Mouse (Mus musculus) limb, embryonic 12.5 days (tissue): ENCODE measurements around the gene Mdga2. TPM values are rescaled to one million over a fixed set of nuclear protein-coding genes. Genes with fewer than 3 reads are reported as not detected.
A peak's percentile ranks its signal among the peaks of the same experiment; 100 is the strongest.

Experiments
- ATAC-seq: fragments of 200-750 bp; cut with Nextera tagmentation; 2 replicates; pipeline ENCODE4 v1.8.0; 2017; ENCODE audit warnings: low read depth, moderate TSS enrichment; ENCODE audit not compliant: insufficient number of reproducible peaks, insufficient read depth, low FRiP score, low TSS enrichment
- H3K27ac ChIP-seq: fragments of 300-500 bp; sonication (generic); 2 replicates; pipeline ENCODE4 v1.5.1; 2016; ENCODE audit warnings: mild to moderate bottlenecking, moderate library complexity
- H3K27me3 ChIP-seq: fragments of 300-500 bp; sonication (generic); 2 replicates; pipeline ENCODE4 v1.6.1; 2016; ENCODE audit warnings: mild to moderate bottlenecking, moderate library complexity
- H3K36me3 ChIP-seq: fragments of 300-500 bp; sonication (generic); 2 replicates; pipeline ENCODE4 v1.6.1; 2016; ENCODE audit warnings: mild to moderate bottlenecking, moderate library complexity
- H3K4me1 ChIP-seq: fragments of 300-500 bp; sonication (generic); replicated peaks from 2 replicates; pipeline ENCODE4 v1.6.1; 2016
- H3K4me2 ChIP-seq: fragments of 300-500 bp; sonication (generic); 2 replicates; pipeline ENCODE4 v1.6.1; 2016; ENCODE audit warnings: mild to moderate bottlenecking, moderate library complexity
- H3K4me3 ChIP-seq: fragments of 300-500 bp; sonication (generic); replicated peaks from 2 replicates; pipeline ENCODE4 v1.5.1; 2016; ENCODE audit warnings: mild to moderate bottlenecking
- H3K9ac ChIP-seq: fragments of 300-500 bp; sonication (generic); replicated peaks from 2 replicates; pipeline ENCODE4 v1.6.1; 2016; ENCODE audit warnings: mild to moderate bottlenecking, moderate library complexity
- H3K9me3 ChIP-seq: fragments of 300-500 bp; sonication (generic); 2 replicates; pipeline ENCODE4 v1.6.1; 2016; ENCODE audit warnings: mild to moderate bottlenecking, moderate library complexity
- WGBS: fragments of 180-500 bp; shearing (Covaris S2); methylation state at CpG from one replicate; pipeline ENCODE4 v1.1.7; 2016; 5-methylcytosine and 5-hydroxymethylcytosine counted together
- polyA plus RNA-seq: library from polyadenylated mRNA; unstranded; fragments of >200 nt; fragmentation: Nextera tagmentation; extraction: Ambion mirVana; gene quantifications from 2 replicates; pipeline ENCODE4 v1.2.1, GENCODE M21; 2016

Gene Mdga2
- polyA plus RNA-seq, 1 experiment from 2014 or later = 1.3 TPM

- Histone ChIP-seq H3K27ac (no peak overlapping the region), H3K36me3 (no peaks in the 10 kb centered on the region), H3K27me3 (no peaks in the 10 kb centered on the region), H3K4me2 (no peak overlapping the region), H3K9ac (no peak overlapping the region), H3K9me3 (no peaks in the 10 kb centered on the region), H3K4me3 (no peak overlapping the region), H3K4me1 (no peaks in the 10 kb centered on the region)
- 57% methylated on average over 3 of the region's 3 CpGs for WGBS
- ATAC-seq = no peak
These were observed 69.3 kb downstream of the Mdga2 start for GRCm38 (mm10) chr12:67153077-67153476.

- Histone ChIP-seq H3K27ac (no peak overlapping the region), H3K4me2 (no peak overlapping the region)
- 88% methylated on average over 3 of the region's 3 CpGs for WGBS
These were observed 80.7 kb downstream of the Mdga2 start for GRCm38 (mm10) chr12:67141605-67142004.

GRCm38 (mm10) chr12:67140131-67140530, 82.2 kb downstream of the Mdga2 start:
- H3K9ac ChIP-seq = no peak overlapping the region
- no peak for ATAC-seq
- H3K27ac ChIP-seq = no peak overlapping the region
- H3K4me3 ChIP-seq = no peak overlapping the region
- no peaks in the 10 kb centered on the region for H3K9me3 ChIP-seq
- H3K4me2 ChIP-seq = no peak overlapping the region
- H3K27me3 ChIP-seq = no peaks in the 10 kb centered on the region
- no peaks in the 10 kb centered on the region for H3K4me1 ChIP-seq
- no peaks in the 10 kb centered on the region for H3K36me3 ChIP-seq
- 89% methylated on average over 3 of the region's 3 CpGs for WGBS

More at GRCm38 (mm10) chr12:67141605-67142004, 80.7 kb downstream of the Mdga2 start:
- ATAC-seq = no peak
- no peak overlapping the region for H3K9ac ChIP-seq
- H3K4me3 ChIP-seq = no peak overlapping the region
- no peaks in the 10 kb centered on the region for H3K36me3 ChIP-seq
- H3K9me3 ChIP-seq = no peaks in the 10 kb centered on the region
- H3K4me1 ChIP-seq = no peaks in the 10 kb centered on the region
- H3K27me3 ChIP-seq = no peaks in the 10 kb centered on the region

- Histone ChIP-seq H3K4me1 (no peaks in the 10 kb centered on the region), H3K9ac (no peak overlapping the region), H3K27ac (no peak overlapping the region), H3K36me3 (no peaks in the 10 kb centered on the region), H3K27me3 (no peaks in the 10 kb centered on the region), H3K4me2 (no peak overlapping the region), H3K9me3 (no peaks in the 10 kb centered on the region), H3K4me3 (no peak overlapping the region)
- 87% methylated on average over 2 of the region's 2 CpGs for whole genome bisulfite sequencing
- no peak for ATAC-seq
These were observed 94.9 kb downstream of the Mdga2 start for GRCm38 (mm10) chr12:67127457-67127856.

GRCm38 (mm10) chr12:67123874-67124273, 98.5 kb downstream of the Mdga2 start:
- Histone ChIP-seq H3K9me3 (no peaks in the 10 kb centered on the region), H3K27ac (no peak overlapping the region), H3K4me1 (peaks cover 4% of the 10 kb centered on the region; the same call in 1 of the 2 replicates), H3K36me3 (no peaks in the 10 kb centered on the region), H3K4me3 (no peak overlapping the region), H3K27me3 (no peaks in the 10 kb centered on the region), H3K9ac (no peak overlapping the region), H3K4me2 (no peak overlapping the region)
- peak; percentile 70; the same call in 1 of the 2 replicates for ATAC-seq
- 32% methylated on average over 3 of the region's 3 CpGs for WGBS

GRCm38 (mm10) chr12:67118652-67119515, 103.5 kb downstream of the Mdga2 start:
- H3K4me2 ChIP-seq = no peak overlapping the region
- peaks cover 4% of the 10 kb centered on the region; the same call in 1 of the 2 replicates for H3K4me1 ChIP-seq
- H3K36me3 ChIP-seq = no peaks in the 10 kb centered on the region
- WGBS = 34% methylated on average over 6 of the region's 6 CpGs
- no peaks in the 10 kb centered on the region for H3K9me3 ChIP-seq
- H3K9ac ChIP-seq = no peak overlapping the region
- no peak overlapping the region for H3K27ac ChIP-seq
- ATAC-seq = peak; percentile 86
- H3K27me3 ChIP-seq = no peaks in the 10 kb centered on the region
- H3K4me3 ChIP-seq = no peak overlapping the region

GRCm38 (mm10) chr12:67104171-67104570, 118.2 kb downstream of the Mdga2 start:
- Histone ChIP-seq H3K9me3 (no peaks in the 10 kb centered on the region), H3K36me3 (no peaks in the 10 kb centered on the region), H3K27ac (no peak overlapping the region), H3K27me3 (no peaks in the 10 kb centered on the region), H3K9ac (no peak overlapping the region), H3K4me3 (no peak overlapping the region), H3K4me2 (no peak overlapping the region), H3K4me1 (no peaks in the 10 kb centered on the region)
- WGBS = 87% methylated on average over 3 of the region's 3 CpGs
- no peak for ATAC-seq

GRCm38 (mm10) chr12:67094414-67094813, 127.9 kb downstream of the Mdga2 start:
- Histone ChIP-seq H3K27me3 (no peaks in the 10 kb centered on the region), H3K9ac (no peak overlapping the region), H3K4me2 (no peak overlapping the region), H3K36me3 (no peaks in the 10 kb centered on the region), H3K27ac (no peak overlapping the region), H3K4me1 (no peaks in the 10 kb centered on the region), H3K4me3 (no peak overlapping the region), H3K9me3 (no peaks in the 10 kb centered on the region)
- no peak for ATAC-seq

GRCm38 (mm10) chr12:67090420-67090965, 131.9 kb downstream of the Mdga2 start:
- H3K4me1 ChIP-seq = no peaks in the 10 kb centered on the region
- no peak overlapping the region for H3K4me3 ChIP-seq
- no peaks in the 10 kb centered on the region for H3K36me3 ChIP-seq
- H3K9me3 ChIP-seq = no peaks in the 10 kb centered on the region
- WGBS = 68% methylated on average over 2 of the region's 2 CpGs
- H3K27me3 ChIP-seq = no peaks in the 10 kb centered on the region
- H3K9ac ChIP-seq = no peak overlapping the region
- no peak overlapping the region for H3K4me2 ChIP-seq
- ATAC-seq = no peak
- H3K27ac ChIP-seq = no peak overlapping the region

GRCm38 (mm10) chr12:67059136-67060014, 163.0 kb downstream of the Mdga2 start:
- Histone ChIP-seq H3K4me3 (no peak overlapping the region), H3K27me3 (no peaks in the 10 kb centered on the region), H3K9me3 (0 out of 2 replicates have a peak, but pooled peaks cover 3% of the 10 kb centered on the region), H3K9ac (no peak overlapping the region), H3K36me3 (no peaks in the 10 kb centered on the region), H3K4me1 (no peaks in the 10 kb centered on the region), H3K4me2 (no peak overlapping the region), H3K27ac (no peak overlapping the region)
- ATAC-seq = peak; percentile 96
- 58% methylated on average over 19 of the region's 19 CpGs for WGBS

- 88% methylated on average over 3 of the region's 3 CpGs for WGBS
- Histone ChIP-seq H3K4me2 (no peak overlapping the region), H3K9me3 (0 out of 2 replicates have a peak, but pooled peaks cover 3% of the 10 kb centered on the region), H3K4me1 (no peaks in the 10 kb centered on the region), H3K27me3 (no peaks in the 10 kb centered on the region), H3K36me3 (no peaks in the 10 kb centered on the region), H3K4me3 (no peak overlapping the region), H3K27ac (no peak overlapping the region), H3K9ac (no peak overlapping the region)
- ATAC-seq = no peak
These were observed 165.7 kb downstream of the Mdga2 start for GRCm38 (mm10) chr12:67056621-67057020.
